Mouse (Mus musculus) neural tube, embryonic 15.5 days (tissue): ENCODE results near the gene Nenf. TPM values are rescaled to one million over a fixed set of nuclear protein-coding genes. Genes with fewer than 3 reads are reported as not detected.
A peak's percentile ranks its signal among the peaks of the same experiment; 100 is the strongest.

Experiments used
- ATAC-seq: fragments of 200-750 bp; cut with Nextera tagmentation; 2 replicates; pipeline ENCODE4 v1.8.0; 2017; ENCODE audit warnings: mild to moderate bottlenecking, moderate TSS enrichment, moderate library complexity; ENCODE audit not compliant: low FRiP score
- H3K27ac ChIP-seq: fragments of 300-500 bp; sonication (generic); replicated peaks from 2 replicates; pipeline ENCODE4 v1.5.1; 2015; ENCODE audit warnings: mild to moderate bottlenecking, inconsistent platforms
- H3K27me3 ChIP-seq: fragments of 300-500 bp; sonication (generic); replicated peaks from 2 replicates; pipeline ENCODE4 v1.6.1; 2015; ENCODE audit warnings: inconsistent platforms
- H3K36me3 ChIP-seq: fragments of 300-500 bp; sonication (generic); 2 replicates; pipeline ENCODE4 v1.6.1; 2015; ENCODE audit warnings: inconsistent platforms
- H3K4me1 ChIP-seq: fragments of 300-500 bp; sonication (generic); 2 replicates; pipeline ENCODE4 v1.6.1; 2015; ENCODE audit warnings: inconsistent platforms
- H3K4me2 ChIP-seq: fragments of 300-500 bp; sonication (generic); 2 replicates; pipeline ENCODE4 v1.6.1; 2015; ENCODE audit warnings: inconsistent platforms, mild to moderate bottlenecking, moderate library complexity
- H3K4me3 ChIP-seq: fragments of 300-500 bp; sonication (generic); replicated peaks from 2 replicates; pipeline ENCODE4 v1.5.1; 2015; ENCODE audit warnings: mild to moderate bottlenecking, inconsistent platforms
- H3K9ac ChIP-seq: fragments of 300-500 bp; sonication (generic); replicated peaks from 2 replicates; pipeline ENCODE4 v1.6.1; 2015; ENCODE audit warnings: mild to moderate bottlenecking, inconsistent platforms
- H3K9me3 ChIP-seq: fragments of 300-500 bp; sonication (generic); replicated peaks from 2 replicates; pipeline ENCODE4 v1.6.1; 2016; ENCODE audit warnings: inconsistent platforms
- WGBS: fragments of 180-500 bp; shearing (Covaris S2); methylation state at CpG from one replicate; pipeline ENCODE4 v1.1.7; 2015; ENCODE audit warnings: mixed read lengths; 5-methylcytosine and 5-hydroxymethylcytosine counted together
- polyA plus RNA-seq: library from polyadenylated mRNA; unstranded; fragments of >200 nt; fragmentation: Nextera tagmentation; extraction: Ambion mirVana; gene quantifications from 2 replicates; pipeline ENCODE4 v1.2.1, GENCODE M21; 2015

Nenf gene
- polyA plus RNA-seq, 1 experiment from 2014 or later, result 158 TPM

DNA sequence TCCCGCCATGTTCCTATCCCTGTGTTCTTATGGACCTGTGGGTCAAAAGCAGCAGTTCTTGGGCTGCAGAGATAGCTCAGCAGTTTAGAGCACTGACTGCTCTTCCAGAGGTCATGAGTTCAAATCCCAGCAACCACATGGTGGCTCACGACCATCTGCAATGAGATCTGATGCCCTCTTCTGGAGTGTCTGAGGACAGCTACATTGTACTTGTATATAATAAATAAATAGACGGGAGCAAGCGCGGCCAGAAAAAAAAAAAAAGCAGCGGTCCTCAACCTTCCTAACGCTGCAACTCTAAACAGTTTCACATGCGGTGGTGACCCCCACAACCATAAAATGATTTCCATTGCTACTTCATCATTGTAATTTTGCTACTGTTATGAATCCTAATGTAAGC, 1.2 kb downstream of the Nenf start:
- Histone ChIP-seq H3K27me3 (no peaks in the 10 kb centered on the region), H3K4me2 (peak overlapping the region; percentile 85), H3K36me3 (no peaks in the 10 kb centered on the region), H3K4me1 (peaks cover 22% of the 10 kb centered on the region), H3K4me3 (peak overlapping the region; percentile 69), H3K27ac (no peak overlapping the region), H3K9ac (no peak overlapping the region), H3K9me3 (no peaks in the 10 kb centered on the region)
- 70% methylated on average over 8 of the region's 8 CpGs for WGBS
- no peak for ATAC-seq

DNA sequence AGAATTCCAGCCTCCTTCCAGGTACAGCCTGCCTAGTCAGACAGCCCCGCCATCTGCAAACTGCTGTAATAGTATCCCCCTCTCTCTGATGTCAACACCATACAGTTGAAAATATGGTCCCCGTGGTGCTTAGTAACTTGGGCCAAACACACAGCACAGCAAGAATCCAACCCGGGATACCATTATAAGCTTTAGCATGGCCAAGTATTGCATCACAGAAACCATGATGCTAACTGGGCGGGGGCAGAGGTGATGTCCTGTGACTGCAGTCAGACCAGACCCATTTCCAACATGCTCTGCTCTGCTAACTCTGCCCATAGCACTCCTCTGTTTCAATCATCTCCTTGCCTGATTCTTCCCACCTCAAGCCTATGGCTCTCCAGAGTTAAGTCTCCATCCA, 4.1 kb downstream of the Nenf start:
- H3K27me3 ChIP-seq, result no peaks in the 10 kb centered on the region
- no peak overlapping the region for H3K4me2 ChIP-seq
- H3K4me3 ChIP-seq, result no peak overlapping the region
- no peak for ATAC-seq
- no peak overlapping the region for H3K9ac ChIP-seq
- H3K27ac ChIP-seq, result no peak overlapping the region
- H3K9me3 ChIP-seq, result no peaks in the 10 kb centered on the region
- peaks cover 22% of the 10 kb centered on the region for H3K4me1 ChIP-seq
- WGBS, result 86% methylated on average over 4 of the region's 4 CpGs
- no peaks in the 10 kb centered on the region for H3K36me3 ChIP-seq

DNA sequence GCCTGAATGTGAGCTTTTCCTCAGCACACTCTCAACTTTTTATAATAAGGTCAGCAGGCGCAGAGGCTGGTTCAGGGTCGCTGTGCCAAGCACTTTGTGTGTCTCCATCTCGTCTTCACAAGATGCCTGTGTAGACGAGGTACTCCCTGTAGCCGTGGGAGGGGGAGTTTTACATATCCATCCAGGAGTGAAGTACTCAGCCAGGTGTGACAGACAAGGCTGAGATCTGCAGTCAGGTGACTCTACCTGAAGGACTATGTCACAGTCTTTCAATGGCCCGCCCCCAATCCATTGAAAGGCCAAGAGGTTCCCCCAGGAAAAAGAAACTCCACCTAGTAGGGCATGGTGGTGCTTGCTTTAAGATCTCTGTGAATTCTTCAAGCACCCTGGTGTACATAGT, 4.8 kb downstream of the Nenf start:
- no peaks in the 10 kb centered on the region for H3K9me3 ChIP-seq
- no peaks in the 10 kb centered on the region for H3K27me3 ChIP-seq
- H3K4me1 ChIP-seq, result peaks cover 22% of the 10 kb centered on the region
- no peak overlapping the region for H3K27ac ChIP-seq
- H3K4me3 ChIP-seq, result no peak overlapping the region; the same call in 1 of the 2 replicates
- H3K9ac ChIP-seq, result peak overlapping the region; percentile 44
- 75% methylated on average over 6 of the region's 6 CpGs for WGBS
- H3K36me3 ChIP-seq, result 0 out of 2 replicates have a peak, but pooled peaks cover 2% of the 10 kb centered on the region
- H3K4me2 ChIP-seq, result peak overlapping the region; percentile 51
- ATAC-seq, result no peak

DNA sequence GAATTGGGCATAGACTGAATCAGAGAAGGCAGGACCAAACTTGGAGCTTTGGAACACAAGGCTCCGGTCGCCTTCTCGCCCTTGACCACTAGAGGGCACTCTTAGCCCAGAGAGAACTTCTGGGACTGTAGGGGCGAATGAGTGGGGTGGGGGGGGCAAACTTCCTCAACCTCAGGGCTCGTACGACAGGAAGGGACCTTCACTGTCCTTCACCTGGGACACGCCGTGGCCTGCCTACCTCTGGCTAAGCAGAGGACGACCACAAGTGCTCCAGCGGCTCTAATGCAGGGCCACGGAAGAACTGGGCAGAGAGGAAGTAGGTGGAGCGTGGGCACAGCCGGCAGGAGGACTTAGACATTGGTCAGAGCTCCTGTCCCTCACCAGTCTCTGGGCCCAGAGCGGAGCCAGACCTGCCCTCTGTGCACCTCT, 5.5 kb downstream of the Nenf start:
- H3K27ac ChIP-seq, result no peak overlapping the region
- no peaks in the 10 kb centered on the region for H3K27me3 ChIP-seq
- H3K4me1 ChIP-seq, result peaks cover 18% of the 10 kb centered on the region
- H3K4me2 ChIP-seq, result peak overlapping the region; percentile 51
- H3K4me3 ChIP-seq, result peak overlapping the region; percentile 47
- peak overlapping the region; percentile 44 for H3K9ac ChIP-seq
- H3K9me3 ChIP-seq, result no peaks in the 10 kb centered on the region
- H3K36me3 ChIP-seq, result 0 out of 2 replicates have a peak, but pooled peaks cover 8% of the 10 kb centered on the region
- 2% methylated on average over 14 of the region's 14 CpGs for WGBS
- peak; percentile 73 for ATAC-seq

DNA sequence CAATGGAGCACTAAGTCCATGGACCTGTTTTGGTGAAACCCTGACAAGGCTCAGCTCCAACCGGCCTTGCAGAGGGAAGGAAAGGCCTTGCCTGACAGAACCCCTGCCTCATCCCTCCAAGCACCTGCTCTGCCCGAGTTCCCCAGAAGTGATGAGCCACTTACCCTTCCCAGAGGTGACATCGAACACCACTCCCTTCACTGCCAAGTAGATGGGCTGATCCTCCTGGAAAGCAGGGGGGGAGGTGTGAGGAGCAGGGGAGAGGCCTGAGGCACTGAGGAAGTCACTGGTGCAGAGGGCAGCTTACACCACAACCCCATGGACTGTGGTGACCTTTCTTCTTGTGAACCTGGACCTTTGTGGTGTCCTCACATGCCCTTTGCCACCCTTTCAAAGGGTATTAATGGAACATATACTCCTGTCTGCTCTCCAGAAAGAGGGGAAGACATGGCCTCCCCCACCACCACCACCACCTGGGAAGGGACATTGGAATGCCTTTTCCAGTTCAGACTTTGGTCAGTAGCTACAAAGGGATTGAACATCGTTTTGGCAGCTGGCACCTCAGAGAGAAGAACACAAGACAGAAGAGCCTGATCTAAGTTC, 6.6 kb downstream of the Nenf start:
- Histone ChIP-seq H3K4me2 (no peak overlapping the region), H3K9me3 (no peaks in the 10 kb centered on the region), H3K27ac (no peak overlapping the region), H3K9ac (no peak overlapping the region), H3K4me3 (no peak overlapping the region), H3K36me3 (0 out of 2 replicates have a peak, but pooled peaks cover 9% of the 10 kb centered on the region), H3K4me1 (peaks cover 7% of the 10 kb centered on the region), H3K27me3 (no peaks in the 10 kb centered on the region)
- no peak for ATAC-seq
- 72% methylated on average over 4 of the region's 4 CpGs for WGBS

DNA sequence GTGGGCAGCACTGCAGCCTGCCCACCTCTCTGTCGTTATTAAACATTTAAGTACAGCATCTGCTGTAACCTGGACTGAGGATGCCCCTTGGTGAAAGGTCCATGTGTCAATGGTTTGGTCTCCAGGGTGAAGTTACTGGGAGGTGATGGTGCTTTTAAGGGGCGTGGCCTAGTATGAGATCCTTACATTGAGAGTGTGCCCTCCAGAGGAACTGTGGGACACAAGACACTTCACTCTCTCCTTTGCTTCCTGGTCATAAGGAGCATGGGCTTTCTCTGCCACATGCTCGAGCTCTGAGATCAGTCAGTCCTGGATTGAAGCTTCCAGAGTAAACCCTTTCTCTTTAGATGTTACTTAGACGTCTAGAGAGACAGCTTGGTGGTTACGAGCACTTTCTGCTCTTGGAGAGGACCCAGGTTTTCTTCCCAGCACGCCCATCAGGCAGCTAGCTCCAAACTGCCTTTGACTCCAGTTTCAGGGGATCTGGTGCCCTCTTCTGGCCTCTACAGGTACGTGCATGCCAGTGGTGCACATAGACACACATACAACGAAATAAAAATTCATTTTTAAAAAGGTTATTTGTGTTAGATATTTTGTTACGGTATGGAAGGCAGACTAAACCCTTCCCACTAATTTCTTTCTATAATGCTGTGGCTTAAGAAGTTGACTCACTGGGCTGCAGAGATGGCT, 10.1 kb downstream of the Nenf start:
- WGBS, result 85% methylated on average over 9 of the region's 9 CpGs
- no peak overlapping the region for H3K9ac ChIP-seq
- H3K4me1 ChIP-seq, result peaks cover 4% of the 10 kb centered on the region
- H3K36me3 ChIP-seq, result 0 out of 2 replicates have a peak, but pooled peaks cover 9% of the 10 kb centered on the region
- H3K27ac ChIP-seq, result no peak overlapping the region
- H3K4me2 ChIP-seq, result no peak overlapping the region
- ATAC-seq, result no peak
- no peak overlapping the region for H3K4me3 ChIP-seq
- no peaks in the 10 kb centered on the region for H3K27me3 ChIP-seq
- no peaks in the 10 kb centered on the region for H3K9me3 ChIP-seq

DNA sequence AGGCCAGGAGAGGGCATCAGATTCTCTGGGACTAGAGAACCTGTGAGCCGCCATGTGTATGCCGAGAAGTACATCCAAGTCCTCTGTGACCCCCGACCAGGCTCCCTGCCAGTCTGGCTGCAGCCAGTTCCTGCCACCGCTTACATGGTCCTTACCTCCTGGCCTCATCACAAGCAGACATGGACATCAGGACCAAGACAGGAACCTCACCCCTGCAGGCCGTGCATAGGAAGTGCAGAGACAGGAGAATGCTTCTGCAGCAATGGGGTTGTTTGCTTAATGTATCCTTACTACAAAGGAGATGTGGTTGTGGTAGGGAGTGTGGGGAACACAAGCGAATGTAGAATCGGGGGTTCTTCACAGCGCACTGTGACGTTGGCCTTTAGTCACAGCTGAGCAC, 11.7 kb downstream of the Nenf start:
- no peak for ATAC-seq
- Histone ChIP-seq H3K4me2 (no peak overlapping the region), H3K36me3 (0 out of 2 replicates have a peak, but pooled peaks cover 9% of the 10 kb centered on the region), H3K27me3 (no peaks in the 10 kb centered on the region), H3K4me3 (no peak overlapping the region), H3K27ac (no peak overlapping the region), H3K4me1 (no peaks in the 10 kb centered on the region), H3K9me3 (no peaks in the 10 kb centered on the region), H3K9ac (no peak overlapping the region)
- WGBS, result 89% methylated on average over 9 of the region's 9 CpGs

DNA sequence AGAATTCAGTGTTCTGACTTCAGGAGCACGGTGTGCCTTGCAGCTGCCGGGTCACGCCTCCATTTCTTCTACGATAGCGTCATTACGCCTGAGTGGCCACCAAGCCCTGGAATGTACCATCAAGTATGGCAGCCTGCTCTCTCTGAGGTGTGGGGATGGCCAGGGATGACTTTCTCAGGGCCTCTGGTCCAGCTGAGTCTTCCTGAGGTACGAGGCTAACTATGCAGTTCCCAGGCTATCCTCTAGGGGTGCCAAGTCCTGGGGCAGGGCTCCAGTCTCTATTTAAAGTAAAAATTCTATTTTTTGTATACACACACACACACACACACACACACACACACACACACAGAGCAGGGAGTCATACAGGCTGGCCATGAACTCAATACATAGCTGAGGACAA, 12.4 kb downstream of the Nenf start:
- 0 out of 2 replicates have a peak, but pooled peaks cover 9% of the 10 kb centered on the region for H3K36me3 ChIP-seq
- H3K9me3 ChIP-seq, result no peaks in the 10 kb centered on the region
- H3K9ac ChIP-seq, result no peak overlapping the region
- WGBS, result 65% methylated on average over 7 of the region's 7 CpGs
- H3K27me3 ChIP-seq, result no peaks in the 10 kb centered on the region
- H3K4me1 ChIP-seq, result no peaks in the 10 kb centered on the region
- H3K27ac ChIP-seq, result no peak overlapping the region
- no peak for ATAC-seq
- no peak overlapping the region for H3K4me2 ChIP-seq
- H3K4me3 ChIP-seq, result no peak overlapping the region

DNA sequence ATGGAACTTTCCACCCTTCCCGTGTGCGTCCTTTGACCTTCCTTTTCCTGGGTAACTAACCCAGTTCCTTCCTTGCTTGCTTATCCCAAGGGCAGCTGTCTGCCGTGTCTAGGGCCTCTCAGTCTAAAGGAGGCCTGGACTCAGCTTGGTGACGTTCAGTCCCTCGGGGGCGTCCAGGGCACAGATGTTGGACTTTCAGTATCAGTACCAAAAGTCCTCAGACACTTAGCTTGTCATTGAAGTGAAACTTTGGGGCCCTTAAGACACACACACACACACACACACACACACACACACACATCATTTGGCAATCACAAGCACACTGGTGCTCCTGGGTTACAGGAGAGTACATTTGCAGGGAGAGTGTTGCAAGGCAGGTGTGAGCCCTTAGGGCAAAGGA, 13.8 kb downstream of the Nenf start:
- 78% methylated on average over 6 of the region's 6 CpGs for WGBS
- H3K9ac ChIP-seq, result no peak overlapping the region
- H3K4me2 ChIP-seq, result no peak overlapping the region
- no peaks in the 10 kb centered on the region for H3K27me3 ChIP-seq
- no peak overlapping the region for H3K27ac ChIP-seq
- ATAC-seq, result no peak
- no peaks in the 10 kb centered on the region for H3K4me1 ChIP-seq
- H3K9me3 ChIP-seq, result no peaks in the 10 kb centered on the region
- no peak overlapping the region for H3K4me3 ChIP-seq
- 0 out of 2 replicates have a peak, but pooled peaks cover 9% of the 10 kb centered on the region for H3K36me3 ChIP-seq

DNA sequence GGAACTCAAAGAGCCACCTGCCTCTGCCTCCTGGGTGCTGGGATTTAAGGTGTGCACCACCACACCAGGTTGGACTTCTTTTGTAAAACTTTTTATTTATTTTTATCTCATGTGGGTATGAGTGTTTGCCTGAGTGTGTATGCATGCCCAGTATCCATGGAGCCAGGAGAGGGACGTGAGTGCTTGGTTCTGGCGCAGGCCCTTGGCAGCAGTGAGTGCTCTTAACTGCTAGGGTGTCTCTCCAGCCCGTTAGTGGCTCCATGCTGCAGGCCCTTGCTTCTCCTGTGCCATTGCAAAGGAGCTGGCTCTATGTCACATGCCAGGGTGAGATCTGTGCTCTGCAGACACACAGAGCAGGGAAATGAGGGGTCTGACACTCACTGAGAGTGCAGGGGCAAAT, 14.3 kb downstream of the Nenf start:
- 72% methylated on average over 3 of the region's 3 CpGs for WGBS
- Histone ChIP-seq H3K4me1 (no peaks in the 10 kb centered on the region), H3K36me3 (0 out of 2 replicates have a peak, but pooled peaks cover 9% of the 10 kb centered on the region), H3K9me3 (no peaks in the 10 kb centered on the region), H3K4me3 (no peak overlapping the region), H3K4me2 (no peak overlapping the region), H3K9ac (no peak overlapping the region), H3K27me3 (no peaks in the 10 kb centered on the region), H3K27ac (no peak overlapping the region)
- ATAC-seq, result no peak

DNA sequence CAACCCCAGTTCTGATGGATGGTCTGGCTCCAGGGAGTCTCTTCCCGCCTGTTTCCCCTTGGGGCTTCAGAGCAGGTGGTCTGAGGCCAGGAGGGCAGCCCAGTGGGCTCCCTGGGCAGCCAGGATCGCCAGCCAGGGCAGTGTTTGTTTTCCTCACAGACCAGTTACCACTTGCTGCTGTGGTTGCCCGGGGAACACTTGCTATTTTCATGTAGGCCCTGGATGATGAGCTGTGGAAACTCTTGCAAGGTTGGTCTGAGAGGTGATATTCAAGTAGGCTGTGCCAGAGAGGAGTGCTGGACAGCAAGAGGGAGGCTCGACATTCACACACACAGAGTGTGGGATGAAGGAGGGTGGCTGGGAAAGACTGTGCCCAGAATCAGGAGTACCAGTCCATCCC, 16.1 kb downstream of the Nenf start:
- ATAC-seq, result no peak
- no peak overlapping the region for H3K4me3 ChIP-seq
- H3K9me3 ChIP-seq, result no peaks in the 10 kb centered on the region
- H3K27ac ChIP-seq, result no peak overlapping the region
- no peak overlapping the region for H3K9ac ChIP-seq
- WGBS, result 48% methylated on average over 4 of the region's 4 CpGs
- no peaks in the 10 kb centered on the region for H3K27me3 ChIP-seq
- H3K36me3 ChIP-seq, result no peaks in the 10 kb centered on the region
- H3K4me1 ChIP-seq, result no peaks in the 10 kb centered on the region
- no peak overlapping the region for H3K4me2 ChIP-seq

DNA sequence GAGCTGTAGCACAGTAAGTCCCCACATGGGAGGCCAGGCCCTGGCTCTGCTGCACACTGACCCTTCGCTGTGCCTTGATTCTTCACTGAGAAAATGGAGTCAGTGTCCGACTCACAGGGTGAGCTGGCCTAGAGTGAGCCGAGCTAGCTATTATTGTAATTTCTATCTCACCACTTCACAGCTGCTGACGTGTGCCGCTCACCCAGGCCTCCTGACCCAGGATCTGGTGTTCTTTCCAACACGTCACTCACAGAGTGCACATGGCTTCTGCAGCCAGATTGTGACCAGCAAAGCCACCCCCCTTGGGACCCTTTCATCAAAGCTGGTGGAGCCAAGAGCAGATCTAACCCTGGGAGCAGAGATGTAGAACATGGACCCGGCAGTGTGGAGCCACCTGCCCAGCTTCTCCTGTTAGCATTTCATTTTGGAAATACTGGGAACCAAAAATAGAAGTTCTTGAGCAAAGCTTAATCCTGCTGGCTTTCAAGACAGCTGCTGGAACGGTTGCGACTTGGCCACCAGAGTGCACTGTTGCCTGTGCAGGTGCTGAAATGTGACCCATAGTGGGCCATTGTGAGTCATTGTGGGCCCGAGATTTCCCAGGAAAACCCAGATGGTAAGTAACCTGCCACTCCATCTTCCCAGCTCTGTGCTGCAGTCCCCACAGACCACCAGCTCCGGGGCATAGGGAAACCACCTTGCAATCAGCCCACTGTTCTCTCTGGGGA, 18.6 kb downstream of the Nenf start:
- no peaks in the 10 kb centered on the region for H3K27me3 ChIP-seq
- no peaks in the 10 kb centered on the region for H3K4me1 ChIP-seq
- 57% methylated on average over 11 of the region's 11 CpGs for WGBS
- H3K36me3 ChIP-seq, result no peaks in the 10 kb centered on the region
- H3K9ac ChIP-seq, result no peak overlapping the region
- ATAC-seq, result no peak
- H3K27ac ChIP-seq, result no peak overlapping the region
- no peaks in the 10 kb centered on the region for H3K9me3 ChIP-seq
- H3K4me2 ChIP-seq, result no peak overlapping the region
- H3K4me3 ChIP-seq, result no peak overlapping the region
